Mouse (Mus musculus) monocyte, adult 2 months (primary cell): ENCODE data around the gene Mlh1.

ENCODE experiments used
- DNase-seq, 2 experiments: peaks; one replicate each; pipeline ENCODE4 v3.0.0; 2022; ENCODE audit warnings: low spot score in 2 of 2, low read depth in 1 of 2

The Mlh1 gene

GRCm38 (mm10) chr9:111220551-111221080, 51.0 kb downstream of the Mlh1 start:
- DNase-seq: peak; percentile 1 to 3

- peak in 1 of 2 experiments; percentile 10 for DNase-seq
These were observed 55.2 kb downstream of the Mlh1 start for GRCm38 (mm10) chr9:111216424-111216823.

- no peak for DNase-seq
These were observed 58.1 kb downstream of the Mlh1 start for GRCm38 (mm10) chr9:111213501-111213900.

GRCm38 (mm10) chr9:111211122-111212041, 60.2 kb downstream of the Mlh1 start:
- DNase-seq: no peak

- DNase-seq: no peak
These were observed 61.2 kb downstream of the Mlh1 start for GRCm38 (mm10) chr9:111210412-111210811.

GRCm38 (mm10) chr9:111209158-111209699, 62.4 kb downstream of the Mlh1 start:
- no peak for DNase-seq

GRCm38 (mm10) chr9:111208185-111208584, 63.4 kb downstream of the Mlh1 start:
- no peak for DNase-seq

GRCm38 (mm10) chr9:111207683-111208082, 63.9 kb downstream of the Mlh1 start:
- no peak for DNase-seq

- no peak for DNase-seq
These were observed 66.8 kb downstream of the Mlh1 start for GRCm38 (mm10) chr9:111204601-111205375.

GRCm38 (mm10) chr9:111200208-111200607, 71.4 kb downstream of the Mlh1 start:
- no peak for DNase-seq

- no peak for DNase-seq
These were observed 73.3 kb downstream of the Mlh1 start for GRCm38 (mm10) chr9:111198332-111198731.

GRCm38 (mm10) chr9:111197712-111198111, 73.9 kb downstream of the Mlh1 start:
- DNase-seq: no peak

GRCm38 (mm10) chr9:111197116-111197515, 74.5 kb downstream of the Mlh1 start:
- DNase-seq: no peak

GRCm38 (mm10) chr9:111193211-111193610, 78.4 kb downstream of the Mlh1 start:
- no peak for DNase-seq

GRCm38 (mm10) chr9:111188731-111189130, 82.9 kb downstream of the Mlh1 start:
- DNase-seq: no peak

- no peak for DNase-seq
These were observed 84.7 kb downstream of the Mlh1 start for GRCm38 (mm10) chr9:111186861-111187260.

- DNase-seq: no peak
These were observed 86.7 kb downstream of the Mlh1 start for GRCm38 (mm10) chr9:111184929-111185328.

GRCm38 (mm10) chr9:111182176-111182575, 89.4 kb downstream of the Mlh1 start:
- no peak for DNase-seq

- no peak for DNase-seq
These were observed 92.6 kb downstream of the Mlh1 start for GRCm38 (mm10) chr9:111178971-111179370.
